Mouse (Mus musculus): ENCODE measurements around the gene Cacng2.

The Cacng2 gene

GRCm38 (mm10) chr15:77952921-77953320 lies 166.9 kb downstream of the Cacng2 start:
- no peak for DNase-seq (ENCODE audit: low read depth, low spot score)

- DNase-seq (ENCODE audit: low read depth, low spot score) = no peak
These were observed 170.8 kb downstream of the Cacng2 start for GRCm38 (mm10) chr15:77949061-77949460.

DNA sequence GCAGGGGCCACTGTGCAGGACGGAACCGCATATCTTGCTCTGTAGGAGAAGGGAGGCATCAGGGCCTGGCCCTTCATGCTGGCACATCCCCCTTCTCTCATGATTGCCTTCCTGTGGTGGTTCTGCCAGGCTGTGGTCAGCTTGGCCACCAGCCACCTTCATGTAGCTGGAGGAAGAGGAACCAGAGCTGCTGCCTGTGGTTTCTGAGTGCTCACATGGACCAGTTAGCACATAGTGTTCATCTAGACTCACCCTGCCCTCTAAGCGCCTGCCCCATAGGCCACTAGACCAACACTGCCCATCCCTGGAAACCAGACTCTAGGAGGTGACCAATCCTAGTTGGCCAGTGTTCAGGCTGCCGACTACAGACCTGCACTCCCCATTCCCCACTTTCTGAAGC lies 174.1 kb downstream of the Cacng2 start:
- DNase-seq (ENCODE audit: low read depth, low spot score) = no peak

Measured in WW6 (cell line).